Mouse (Mus musculus): ENCODE results near the gene Glcci1. TPM values are rescaled to one million over a fixed set of nuclear protein-coding genes. Genes with fewer than 3 reads are reported as not detected.

Glcci1 gene
- total RNA-seq, 2 experiments from 2014 or later: 9.9 to 10.5 TPM

GRCm38 (mm10) chr6:8632701-8633100, 123.3 kb downstream of the Glcci1 start:
- no peak for DNase-seq
- intact Hi-C loops (cut with DNase I; ENCODE audit: low total_unique reads): no loop called here

- intact Hi-C loops (cut with DNase I; ENCODE audit: low total_unique reads): no loop called here
- no peak for DNase-seq
Observed at GRCm38 (mm10) chr6:8638122-8638521, 128.7 kb downstream of the Glcci1 start.

GRCm38 (mm10) chr6:8638899-8639298, 129.5 kb downstream of the Glcci1 start:
- no peak for DNase-seq
- intact Hi-C loops (cut with DNase I; ENCODE audit: low total_unique reads): no loop called here

GRCm38 (mm10) chr6:8639526-8639925, 130.1 kb downstream of the Glcci1 start:
- intact Hi-C loops (cut with DNase I; ENCODE audit: low total_unique reads): no loop called here
- no peak for DNase-seq

GRCm38 (mm10) chr6:8640863-8641262, 131.5 kb downstream of the Glcci1 start:
- no peak for DNase-seq
- intact Hi-C loops (cut with DNase I; ENCODE audit: low total_unique reads): no loop called here

- intact Hi-C loops (cut with DNase I; ENCODE audit: low total_unique reads): no loop called here
- no peak for DNase-seq
Observed at GRCm38 (mm10) chr6:8644703-8645102, 135.3 kb downstream of the Glcci1 start.

GRCm38 (mm10) chr6:8645708-8646107, 136.3 kb downstream of the Glcci1 start:
- intact Hi-C loops (cut with DNase I; ENCODE audit: low total_unique reads): no loop called here
- DNase-seq: no peak

Measured in gastrocnemius, postnatal 14 days (tissue).